Mouse (Mus musculus) liver, postnatal 0 days (tissue): ENCODE results near the gene Gabarap.

Experiments used
- CTCF ChIP-seq: sonication (generic); IDR thresholded peaks from 2 replicates; pipeline ENCODE4 v1.5.1; 2016; ENCODE audit warnings: antibody characterized with exemption, low read depth
- EP300 ChIP-seq: IDR thresholded peaks from 2 replicates; pipeline ENCODE4 v1.6.1; 2016; ENCODE audit warnings: antibody characterized with exemption, low read depth, mild to moderate bottlenecking

DNA sequence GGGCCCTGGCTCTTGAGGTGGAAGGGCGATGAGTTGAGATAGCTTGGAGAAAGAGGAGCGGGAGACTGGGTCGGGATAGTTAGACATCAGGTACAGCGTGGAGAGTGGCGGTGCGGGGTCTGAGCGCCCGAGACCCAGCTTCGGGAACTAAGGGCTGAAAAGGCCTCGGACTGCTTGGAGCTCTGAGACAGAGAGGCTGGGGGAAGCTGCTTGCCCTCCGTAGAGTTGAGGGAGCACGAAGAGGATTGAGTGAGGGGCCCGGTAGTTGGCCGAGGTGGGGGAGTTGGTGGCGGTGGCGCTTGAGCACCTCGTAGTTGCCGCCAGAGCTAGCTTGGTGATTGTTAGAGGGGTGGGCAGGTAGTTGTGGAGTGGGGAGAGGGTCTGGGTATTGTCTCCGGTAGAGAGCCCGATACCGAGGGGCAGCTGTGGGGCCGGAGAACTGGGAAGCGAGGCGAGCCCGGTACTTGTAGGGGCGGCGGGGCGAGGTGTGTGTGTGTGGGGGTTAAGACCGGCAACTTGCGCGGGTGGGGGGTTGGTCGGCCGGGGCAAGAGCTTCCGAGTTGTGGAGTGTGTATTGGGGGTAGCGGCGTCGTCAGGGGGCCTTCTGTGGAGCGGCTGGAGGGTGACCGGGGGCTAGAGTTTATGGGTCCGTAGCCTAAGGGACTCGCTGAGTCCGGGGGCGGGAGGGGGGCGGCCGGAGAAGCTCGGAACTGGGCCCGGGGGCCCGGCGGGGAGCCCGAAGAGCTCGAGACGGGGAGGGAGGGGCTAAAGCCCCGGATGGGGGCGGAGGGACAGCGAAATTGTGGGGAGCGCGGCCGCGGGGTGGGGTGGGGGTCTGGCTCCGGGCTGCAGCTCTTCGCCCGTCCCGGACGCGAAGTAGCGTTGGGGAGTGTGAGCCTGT is 5.5 kb downstream of the Gabarap start:
- TF ChIP-seq CTCF (no peak), EP300 (no peak)
